ENCODE assay signal across 8 mouse cellular contexts in genomic region chr12:103389348-103389727, GRCm38 (mm10). TPM values are rescaled to one million over a fixed set of nuclear protein-coding genes. Genes with fewer than 3 reads are reported as not detected.
DNase-seq lines count a peak whose midpoint lies in the region; ATAC-seq and TF ChIP-seq lines count a peak whose summit lies in the region.

No protein-coding gene starts in this region.

- no peak for TF ChIP-seq CTCF in kidney, adult 2 months (conservative IDR thresholded peaks at IDR 0.05; ENCODE audit: insufficient read depth, insufficient read length, low read depth, low read length)
- TF ChIP-seq CTCF in bone marrow, adult 2 months (IDR thresholded peaks at IDR 0.05; ENCODE audit: control insufficient read depth, insufficient read depth, low read length) = no peak

- peak overlapping the region; percentile 76 for H3K4me2 ChIP-seq in hindbrain, embryonic 12.5 days (replicated peaks)
- peak overlapping the region; percentile 82 for H3K4me2 ChIP-seq in midbrain, embryonic 12.5 days (replicated peaks)

- TF ChIP-seq POLR2A in kidney, adult 2 months (IDR thresholded peaks at IDR 0.05; ENCODE audit: low read depth, low read length) = no peak
- TF ChIP-seq POLR2A in bone marrow, adult 2 months (IDR thresholded peaks at IDR 0.05; ENCODE audit: borderline replicate concordance, control insufficient read depth, low read depth, low read length) = no peak

- H3K27ac ChIP-seq in kidney, adult 2 months (ENCODE audit: insufficient read depth, low read depth, low read length) = no peak overlapping the region
- H3K27ac ChIP-seq in bone marrow, adult 2 months (ENCODE audit: control insufficient read depth, insufficient read depth, low read depth, low read length, poor library complexity) = peak overlapping the region; percentile 80
- H3K27ac ChIP-seq in hindbrain, embryonic 12.5 days = no peak overlapping the region
- H3K27ac ChIP-seq in midbrain, embryonic 12.5 days (replicated peaks) = no peak overlapping the region

- H3K9me3 ChIP-seq in hindbrain, embryonic 12.5 days (replicated peaks) = no peaks in the 10 kb centered on the region
- no peaks in the 10 kb centered on the region for H3K9me3 ChIP-seq in midbrain, embryonic 12.5 days

- H3K4me3 ChIP-seq in kidney, adult 2 months (ENCODE audit: insufficient read depth, low read depth, low read length) = peak overlapping the region; percentile 98
- peak overlapping the region; percentile 73 for H3K4me3 ChIP-seq in bone marrow, adult 2 months (replicated peaks; ENCODE audit: control insufficient read depth, low read depth, low read length)
- H3K4me3 ChIP-seq in hindbrain, embryonic 12.5 days = peak overlapping the region; percentile 79
- H3K4me3 ChIP-seq in midbrain, embryonic 12.5 days = peak overlapping the region; percentile 81

- H3K9ac ChIP-seq in hindbrain, embryonic 12.5 days = peak overlapping the region; percentile 92
- H3K9ac ChIP-seq in midbrain, embryonic 12.5 days (replicated peaks) = peak overlapping the region; percentile 89

- intact Hi-C loops in left cerebral cortex, postnatal 25 days (cut with DNase I) = no loop called here

- H3K4me1 ChIP-seq in kidney, adult 2 months (ENCODE audit: control insufficient read depth, insufficient read depth, low read length) = 0 out of 2 replicates have a peak, but pooled peaks cover 3% of the 10 kb centered on the region
- peaks cover 1% of the 10 kb centered on the region for H3K4me1 ChIP-seq in bone marrow, adult 2 months (ENCODE audit: control insufficient read depth, insufficient read depth, low read length)
- peaks cover 6% of the 10 kb centered on the region for H3K4me1 ChIP-seq in hindbrain, embryonic 12.5 days
- H3K4me1 ChIP-seq in midbrain, embryonic 12.5 days = peaks cover 6% of the 10 kb centered on the region

- no peak for DNase-seq in kidney, adult 2 months
- DNase-seq in kidney, postnatal 25 days = no peak
- no peak for DNase-seq in ovary, postnatal 10 days (ENCODE audit: low spot score)
- DNase-seq in ovary, adult 18-20 months (ENCODE audit: low spot score) = no peak
- no peak for DNase-seq in left cerebral cortex, postnatal 25 days (ENCODE audit: low spot score in 2 of 2)

- 79% methylated on average over 2 of the region's 2 CpGs for WGBS in kidney, adult 2 months
- WGBS in bone marrow, adult 2 months = 72% methylated on average over 2 of the region's 2 CpGs
- 69% methylated on average over 2 of the region's 2 CpGs for WGBS in hindbrain, embryonic 12.5 days
- WGBS in midbrain, embryonic 12.5 days = 56% methylated on average over 2 of the region's 2 CpGs

- no peaks in the 10 kb centered on the region for H3K36me3 ChIP-seq in kidney, adult 2 months (ENCODE audit: control insufficient read depth, insufficient read depth, low read length)
- no peaks in the 10 kb centered on the region for H3K36me3 ChIP-seq in hindbrain, embryonic 12.5 days
- H3K36me3 ChIP-seq in midbrain, embryonic 12.5 days = no peaks in the 10 kb centered on the region

- ATAC-seq in hindbrain, embryonic 12.5 days (ENCODE audit: low FRiP score) = no peak
- ATAC-seq in midbrain, embryonic 12.5 days (ENCODE audit: low FRiP score, low read depth) = no peak

- no peaks in the 10 kb centered on the region for H3K27me3 ChIP-seq in kidney, adult 2 months (replicated peaks; ENCODE audit: control insufficient read depth, insufficient read depth, low read length)
- H3K27me3 ChIP-seq in hindbrain, embryonic 12.5 days = no peaks in the 10 kb centered on the region
- no peaks in the 10 kb centered on the region for H3K27me3 ChIP-seq in midbrain, embryonic 12.5 days

RNA-seq across cellular contexts. Expression of gene Otub2, which starts 0.9 kb away (rescaled TPM):
- 3.9 and 4.0 TPM in 2 replicates for polyA plus RNA-seq in kidney, adult 2 months (2012; rRNA removed)
- 9.0 and 13.3 TPM in 2 replicates for polyA plus RNA-seq in bone marrow, adult 2 months (2011; ENCODE audit: insufficient read depth, insufficient read length, low replicate concordance, missing spikeins)
- 16.9 TPM in 2 replicates for polyA plus RNA-seq in hindbrain, embryonic 12.5 days (2016; fragmentation: Nextera tagmentation; extraction: Ambion mirVana)
- 15.6 and 16.8 TPM in 2 replicates for polyA plus RNA-seq in midbrain, embryonic 12.5 days (2016; fragmentation: Nextera tagmentation; extraction: Ambion mirVana)
- 10 to 100 TPM; 32.9 to 42.8 TPM for total RNA-seq in left cerebral cortex, postnatal 25 days (2021)

RNA-seq across cellular contexts. Expression of gene 9330161L09Rik, which starts 18.3 kb away (rescaled TPM):
- 0.81 and 0.88 TPM in 2 replicates for polyA plus RNA-seq in kidney, adult 2 months (2012; rRNA removed)
- 0.99 TPM in 1 of 2 replicates, not detected in the other for polyA plus RNA-seq in bone marrow, adult 2 months (2011; ENCODE audit: insufficient read depth, insufficient read length, low replicate concordance, missing spikeins)
- 0.79 and 1.3 TPM in 2 replicates for polyA plus RNA-seq in hindbrain, embryonic 12.5 days (2016; fragmentation: Nextera tagmentation; extraction: Ambion mirVana)
- 0.96 and 1.2 TPM in 2 replicates for polyA plus RNA-seq in midbrain, embryonic 12.5 days (2016; fragmentation: Nextera tagmentation; extraction: Ambion mirVana)
- total RNA-seq in left cerebral cortex, postnatal 25 days (2021) = 1 to 10 TPM; 2.2 to 2.5 TPM

RNA-seq across cellular contexts. Expression of gene Asb2, which starts 33.5 kb away (rescaled TPM):
- 6.7 and 10.7 TPM in 2 replicates for polyA plus RNA-seq in kidney, adult 2 months (2012; rRNA removed)
- 2.8 TPM in 2 replicates for polyA plus RNA-seq in bone marrow, adult 2 months (2011; ENCODE audit: insufficient read depth, insufficient read length, low replicate concordance, missing spikeins)
- polyA plus RNA-seq in hindbrain, embryonic 12.5 days (2016; fragmentation: Nextera tagmentation; extraction: Ambion mirVana) = 0.71 and 2.0 TPM in 2 replicates
- polyA plus RNA-seq in midbrain, embryonic 12.5 days (2016; fragmentation: Nextera tagmentation; extraction: Ambion mirVana) = 0.90 and 1.2 TPM in 2 replicates
- 1 to 10 TPM; 2.7 to 3.4 TPM for total RNA-seq in left cerebral cortex, postnatal 25 days (2021)

RNA-seq across cellular contexts. Expression of gene Ddx24, which starts 36.3 kb away (rescaled TPM):
- 37.5 and 41.9 TPM in 2 replicates for polyA plus RNA-seq in kidney, adult 2 months (2012; rRNA removed)
- 23.2 and 40.5 TPM in 2 replicates for polyA plus RNA-seq in bone marrow, adult 2 months (2011; ENCODE audit: insufficient read depth, insufficient read length, low replicate concordance, missing spikeins)
- 120 and 128 TPM in 2 replicates for polyA plus RNA-seq in hindbrain, embryonic 12.5 days (2016; fragmentation: Nextera tagmentation; extraction: Ambion mirVana)
- polyA plus RNA-seq in midbrain, embryonic 12.5 days (2016; fragmentation: Nextera tagmentation; extraction: Ambion mirVana) = 119 and 124 TPM in 2 replicates
- total RNA-seq in left cerebral cortex, postnatal 25 days (2021) = 100 to 1,000 TPM; 213 to 218 TPM

RNA-seq across cellular contexts. Expression of gene Ifi27, which starts 44.7 kb away (rescaled TPM):
- polyA plus RNA-seq in kidney, adult 2 months (2012; rRNA removed) = 320 and 355 TPM in 2 replicates
- 114 and 211 TPM in 2 replicates for polyA plus RNA-seq in bone marrow, adult 2 months (2011; ENCODE audit: insufficient read depth, insufficient read length, low replicate concordance, missing spikeins)
- polyA plus RNA-seq in hindbrain, embryonic 12.5 days (2016; fragmentation: Nextera tagmentation; extraction: Ambion mirVana) = 9.2 and 11.3 TPM in 2 replicates
- polyA plus RNA-seq in midbrain, embryonic 12.5 days (2016; fragmentation: Nextera tagmentation; extraction: Ambion mirVana) = 4.2 and 10.4 TPM in 2 replicates
- total RNA-seq in left cerebral cortex, postnatal 25 days (2021) = 10 to 100 TPM; 48.9 to 51.2 TPM
